Mouse (Mus musculus) hindbrain, embryonic 10.5 days (tissue): Measurements from ENCODE around the gene Frmd3. TPM values are rescaled to one million over a fixed set of nuclear protein-coding genes. Genes with fewer than 3 reads are reported as not detected.

Experiments
- DNase-seq: peaks from one replicate; pipeline ENCODE4 v3.0.0-alpha.2; 2017; ENCODE audit warnings: low spot score
- H3K27ac ChIP-seq: fragments of 300-500 bp; sonication (generic); 2 replicates; pipeline ENCODE4 v1.5.1; 2016; ENCODE audit warnings: mild to moderate bottlenecking, moderate library complexity
- H3K27me3 ChIP-seq: fragments of 300-500 bp; sonication (generic); 2 replicates; pipeline ENCODE4 v1.6.1; 2016; ENCODE audit warnings: mild to moderate bottlenecking; ENCODE audit not compliant: poor library complexity, insufficient read depth, severe bottlenecking
- H3K36me3 ChIP-seq: fragments of 300-500 bp; sonication (generic); 2 replicates; pipeline ENCODE4 v1.6.1; 2016; ENCODE audit warnings: mild to moderate bottlenecking, moderate library complexity
- H3K4me1 ChIP-seq: fragments of 300-500 bp; sonication (generic); replicated peaks from 2 replicates; pipeline ENCODE4 v1.6.1; 2016; ENCODE audit warnings: mild to moderate bottlenecking
- H3K4me3 ChIP-seq: fragments of 300-500 bp; sonication (generic); 2 replicates; pipeline ENCODE4 v1.5.1; 2016; ENCODE audit warnings: mild to moderate bottlenecking, moderate library complexity
- H3K9me3 ChIP-seq: fragments of 300-500 bp; sonication (generic); 2 replicates; pipeline ENCODE4 v1.6.1; 2016; ENCODE audit warnings: mild to moderate bottlenecking, moderate library complexity
- WGBS: fragments of 180-500 bp; shearing (Covaris S2); methylation state at CpG from one replicate; pipeline ENCODE4 v1.1.7; 2016; 5-methylcytosine and 5-hydroxymethylcytosine counted together
- polyA plus RNA-seq: library from polyadenylated mRNA; unstranded; fragments of >200 nt; fragmentation: Nextera tagmentation; extraction: Ambion mirVana; gene quantifications from 2 replicates; pipeline ENCODE4 v1.2.1, GENCODE M21; 2016

The Frmd3 gene
- polyA plus RNA-seq, 1 experiment from 2014 or later, result 2.6 TPM

DNA sequence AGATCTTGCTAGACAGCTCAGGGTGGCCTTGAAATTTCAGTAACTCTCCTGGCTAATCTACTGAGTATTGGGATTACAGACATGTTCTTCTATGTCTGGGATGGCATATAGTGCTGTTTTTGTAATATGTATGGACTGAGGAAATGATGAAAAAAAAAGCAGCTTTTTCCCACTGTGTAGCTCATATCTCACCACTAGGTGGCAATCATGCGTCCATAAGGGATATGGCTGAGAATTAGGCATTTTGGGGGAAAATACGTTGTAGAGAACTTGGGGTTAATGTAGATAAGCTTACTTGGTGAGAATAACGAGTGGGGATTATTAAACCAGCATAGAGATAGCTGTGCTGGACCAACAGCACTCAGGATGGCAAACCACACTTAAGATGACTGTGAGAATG is 209.1 kb downstream of the Frmd3 start:
- Histone ChIP-seq H3K4me1 (no peaks in the 10 kb centered on the region), H3K27me3 (no peaks in the 10 kb centered on the region), H3K4me3 (no peak overlapping the region), H3K9me3 (no peaks in the 10 kb centered on the region), H3K27ac (no peak overlapping the region), H3K36me3 (no peaks in the 10 kb centered on the region)
- DNase-seq, result no peak
- 42% methylated on average over 3 of the region's 3 CpGs for WGBS

GRCm38 (mm10) chr4:74224210-74224609 is 211.0 kb downstream of the Frmd3 start:
- Histone ChIP-seq H3K4me3 (no peak overlapping the region), H3K9me3 (no peaks in the 10 kb centered on the region), H3K4me1 (no peaks in the 10 kb centered on the region), H3K27me3 (no peaks in the 10 kb centered on the region), H3K27ac (no peak overlapping the region), H3K36me3 (no peaks in the 10 kb centered on the region)
- WGBS, result 83% methylated on average over 2 of the region's 2 CpGs
- no peak for DNase-seq

DNA sequence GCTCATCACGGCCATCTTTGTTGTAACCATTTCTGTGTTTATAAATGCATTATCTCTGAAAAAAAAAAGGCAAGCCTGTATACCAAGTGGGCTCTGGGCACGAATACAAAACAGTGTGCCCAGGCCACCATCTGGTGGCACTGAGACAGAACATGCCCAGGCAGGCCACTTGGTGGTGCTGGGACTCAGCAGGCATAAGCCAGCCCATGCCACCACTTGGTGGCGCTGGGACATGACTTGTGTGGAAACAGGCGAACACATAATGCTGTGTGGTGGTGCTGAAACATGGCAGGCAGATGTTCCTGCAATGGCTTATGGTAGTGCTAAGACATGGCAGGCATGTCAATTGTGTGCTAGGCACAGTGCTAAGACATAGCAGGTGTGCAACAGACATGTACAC is 217.8 kb downstream of the Frmd3 start:
- no peak overlapping the region for H3K27ac ChIP-seq
- no peaks in the 10 kb centered on the region for H3K9me3 ChIP-seq
- no peaks in the 10 kb centered on the region for H3K36me3 ChIP-seq
- no peak overlapping the region for H3K4me3 ChIP-seq
- 73% methylated on average over 4 of the region's 4 CpGs for WGBS
- H3K4me1 ChIP-seq, result no peaks in the 10 kb centered on the region
- no peaks in the 10 kb centered on the region for H3K27me3 ChIP-seq
- no peak for DNase-seq

DNA sequence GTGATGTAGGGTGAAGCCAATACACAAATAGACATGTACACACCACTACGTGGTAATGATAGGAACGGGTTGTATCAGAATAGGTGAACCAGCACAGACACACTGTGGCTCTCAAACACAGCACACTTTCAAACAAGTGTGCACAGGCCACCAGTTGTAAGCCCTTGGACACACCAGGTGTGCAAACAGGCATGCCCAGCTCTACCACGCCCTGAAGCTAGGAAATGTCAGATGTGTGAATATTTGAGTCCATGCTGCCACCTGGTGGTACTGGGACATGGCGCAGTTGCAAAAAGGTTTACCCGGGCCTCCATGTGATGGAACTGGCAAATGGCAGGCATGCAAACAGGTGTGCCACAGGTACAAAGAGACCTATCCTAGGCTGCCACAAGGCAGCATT is 218.2 kb downstream of the Frmd3 start:
- Histone ChIP-seq H3K27me3 (no peaks in the 10 kb centered on the region), H3K27ac (no peak overlapping the region), H3K36me3 (no peaks in the 10 kb centered on the region), H3K4me1 (no peaks in the 10 kb centered on the region), H3K9me3 (no peaks in the 10 kb centered on the region), H3K4me3 (no peak overlapping the region)
- WGBS, result 70% methylated on average over 5 of the region's 5 CpGs
- peak; percentile 38 for DNase-seq

- no peak overlapping the region for H3K27ac ChIP-seq
- no peak for DNase-seq
- no peak overlapping the region for H3K4me3 ChIP-seq
- no peaks in the 10 kb centered on the region for H3K36me3 ChIP-seq
- H3K4me1 ChIP-seq, result no peaks in the 10 kb centered on the region
- 80% methylated on average over 3 of the region's 3 CpGs for WGBS
- H3K9me3 ChIP-seq, result no peaks in the 10 kb centered on the region
- H3K27me3 ChIP-seq, result no peaks in the 10 kb centered on the region
Observed at GRCm38 (mm10) chr4:74233534-74233933, 220.3 kb downstream of the Frmd3 start.

GRCm38 (mm10) chr4:74242176-74242575 is 228.9 kb downstream of the Frmd3 start, which contains the start of gene Kdm4c:
Kdm4c (plus strand) TSS chr4:74242497.
- H3K9me3 ChIP-seq, result no peaks in the 10 kb centered on the region
- no peak for DNase-seq
- no peaks in the 10 kb centered on the region for H3K27me3 ChIP-seq
- H3K27ac ChIP-seq, result no peak within 1 kb of the TSS
- no peak within 1 kb of the TSS for H3K4me3 ChIP-seq
- 87% methylated on average over 1 of the region's 1 CpGs for WGBS
- no peaks in the 10 kb centered on the region for H3K4me1 ChIP-seq
- no peaks in the 10 kb centered on the region for H3K36me3 ChIP-seq

Other genes starting within 250 kb of the Frmd3 start
- 1.0 and 1.7 TPM in 2 replicates for gene Rasef, start 222.4 kb upstream of the Frmd3 start, polyA plus RNA-seq
- gene Gm11758, start 137.2 kb upstream of the Frmd3 start, polyA plus RNA-seq, result not detected in 2 replicates
- gene Gm11757, start 122.3 kb upstream of the Frmd3 start, polyA plus RNA-seq, result not detected in 2 replicates
- not detected in 2 replicates for gene Gm13871, start 107.5 kb upstream of the Frmd3 start, polyA plus RNA-seq
- gene Gm11756, start 92.7 kb upstream of the Frmd3 start, polyA plus RNA-seq, result not detected in 2 replicates
- 0.32 TPM in 1 of 2 replicates, not detected in the other for gene 2310002L09Rik, start 62.6 kb upstream of the Frmd3 start, polyA plus RNA-seq
- 10.2 TPM in 2 replicates for gene Kdm4c, start 229.1 kb downstream of the Frmd3 start, polyA plus RNA-seq